Mouse (Mus musculus) induced T-regulatory cell, adult 2 months (primary cell): ENCODE measurements around the gene Nop14.
"Not testable (repeated sequence)": the region's sequence is repeated elsewhere in the genome, so short reads cannot be mapped to it uniquely, and the experiment has no call there.

Source experiments
- DNase-seq: peaks from one replicate; pipeline ENCODE4 v3.0.0-alpha.2; 2012; ENCODE audit warnings: low read depth

The Nop14 gene

GRCm38 (mm10) chr5:34632996-34633395, 27.0 kb downstream of the Nop14 start:
- DNase-seq, result no peak

DNA sequence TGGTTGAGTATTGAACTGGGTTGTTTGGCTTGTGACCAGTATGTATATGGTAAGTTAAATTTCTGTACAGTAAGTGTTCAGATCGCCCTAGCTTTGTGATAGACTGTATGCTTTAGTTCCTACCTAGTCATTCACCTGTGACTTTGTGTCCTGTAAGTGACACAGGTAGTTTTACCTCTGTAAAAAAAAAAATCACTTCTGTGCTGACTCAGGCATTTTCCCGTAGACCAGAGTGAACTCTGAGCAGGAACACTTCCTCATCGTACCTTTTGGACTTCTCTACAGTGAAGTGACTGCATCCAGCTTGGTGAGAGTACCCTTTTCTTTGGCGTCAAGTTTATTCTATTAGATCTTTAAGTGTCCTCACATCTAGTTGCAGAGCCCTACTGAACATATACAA, 50.0 kb downstream of the Nop14 start:
- DNase-seq, result no peak

DNA sequence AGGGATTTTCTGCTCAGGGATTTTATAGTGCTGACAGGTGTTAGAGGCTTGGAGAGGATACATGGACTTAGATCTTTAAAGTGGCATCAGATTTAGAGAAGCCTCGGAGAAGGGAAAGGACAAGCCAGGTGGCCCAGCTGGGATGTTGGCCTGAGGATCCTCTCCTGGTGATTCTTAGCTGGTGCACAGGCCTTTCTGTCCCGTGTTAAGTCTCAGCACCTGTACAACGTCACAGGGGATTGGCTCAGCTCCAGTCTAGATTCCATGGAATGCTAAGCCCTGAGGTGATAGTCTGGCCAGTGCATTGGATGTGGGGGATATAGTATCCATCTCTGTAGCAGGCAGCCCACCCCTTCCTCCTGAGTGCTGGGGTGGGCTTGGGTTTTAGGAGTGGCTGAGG, 51.7 kb downstream of the Nop14 start:
- no peak for DNase-seq

GRCm38 (mm10) chr5:34607100-34607880, 52.7 kb downstream of the Nop14 start:
- DNase-seq, result no peak

DNA sequence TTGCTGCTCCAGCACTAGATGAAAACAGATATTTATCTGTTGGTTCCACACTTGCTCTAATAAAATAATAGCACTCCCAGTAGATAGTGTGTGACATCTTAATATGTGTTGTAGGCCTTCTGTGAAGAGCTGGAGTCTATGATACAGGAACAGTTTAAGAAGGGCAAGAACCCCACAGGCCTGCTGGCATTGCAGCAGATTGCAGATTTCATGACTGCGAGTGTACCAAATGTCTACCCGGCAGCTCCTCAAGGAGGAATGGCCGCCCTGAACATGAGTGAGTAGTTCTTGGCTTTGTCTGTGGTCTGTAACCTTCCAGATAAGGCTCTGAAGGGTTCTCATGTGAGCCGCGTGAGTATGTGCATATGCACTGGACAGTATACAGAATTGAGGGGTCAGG, 55.4 kb downstream of the Nop14 start:
- no peak for DNase-seq

- no peak for DNase-seq
Measured at GRCm38 (mm10) chr5:34593202-34593727, 66.7 kb downstream of the Nop14 start.

GRCm38 (mm10) chr5:34592666-34593065, 67.3 kb downstream of the Nop14 start:
- DNase-seq, result no peak

GRCm38 (mm10) chr5:34592224-34592623, 67.7 kb downstream of the Nop14 start:
- not testable (repeated sequence) for DNase-seq

DNA sequence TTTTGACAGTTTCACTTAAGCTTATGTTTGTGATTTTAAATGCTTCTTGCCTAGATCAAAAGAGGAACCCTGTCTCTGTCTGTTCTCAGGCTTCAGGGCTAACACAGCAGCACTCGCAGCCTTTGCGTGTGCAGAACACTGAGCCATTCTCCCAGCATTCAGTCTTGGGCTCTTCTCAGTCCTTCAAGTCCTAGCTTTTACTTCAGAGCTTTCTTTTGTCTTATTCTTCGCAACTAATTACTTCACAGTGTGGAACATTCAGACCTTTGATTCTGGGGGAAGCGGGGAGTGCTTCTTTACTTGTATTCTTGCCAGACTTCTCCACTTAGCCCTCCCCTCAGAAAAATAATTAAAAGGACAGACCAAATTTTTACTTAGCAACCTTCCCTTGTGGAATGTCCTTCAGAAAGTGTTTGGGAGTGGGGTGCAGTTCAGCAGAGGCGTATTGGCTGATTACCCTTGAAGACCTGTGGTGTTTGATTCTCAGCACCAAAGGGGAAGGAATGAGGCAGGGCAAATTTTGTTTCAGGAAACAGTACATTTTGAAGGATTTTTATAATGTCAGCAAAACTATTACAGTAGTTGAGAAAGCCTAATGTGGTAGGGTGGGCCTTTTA, 68.5 kb downstream of the Nop14 start:
- no peak for DNase-seq

- DNase-seq, result no peak
Measured at GRCm38 (mm10) chr5:34590702-34591101, 69.2 kb downstream of the Nop14 start.

- DNase-seq, result no peak
Measured at GRCm38 (mm10) chr5:34590059-34590458, 69.9 kb downstream of the Nop14 start.
